Mouse (Mus musculus) erythroblast, embryonic 14.5 days (primary cell): ENCODE measurements around the gene Fzd2.

Source experiments
- GATA1 ChIP-seq: IDR thresholded peaks from 2 replicates; pipeline ENCODE4 v1.6.1; 2012; ENCODE audit warnings: low read length, inconsistent platforms, mixed read lengths
- TAL1 ChIP-seq: IDR thresholded peaks from 3 replicates; pipeline ENCODE4 v1.6.1; 2012; ENCODE audit warnings: low read length, inconsistent platforms, mixed read lengths

- TF ChIP-seq GATA1 (no peak), TAL1 (no peak)
These were observed 22.1 kb upstream of the Fzd2 start for GRCm38 (mm10) chr11:102582016-102582610.
